Mouse (Mus musculus) embryonic facial prominence, embryonic 12.5 days (tissue): ENCODE results near the gene Cul5. TPM values are rescaled to one million over a fixed set of nuclear protein-coding genes. Genes with fewer than 3 reads are reported as not detected.

Experiments
- ATAC-seq: fragments of 200-750 bp; cut with Nextera tagmentation; 2 replicates; pipeline ENCODE4 v1.8.0; 2017; ENCODE audit not compliant: insufficient number of reproducible peaks, insufficient read depth, low FRiP score, low TSS enrichment
- H3K27ac ChIP-seq: fragments of 300-500 bp; sonication (generic); 2 replicates; pipeline ENCODE4 v1.5.1; 2016; ENCODE audit warnings: mild to moderate bottlenecking
- H3K27me3 ChIP-seq: fragments of 300-500 bp; sonication (generic); 2 replicates; pipeline ENCODE4 v1.6.1; 2016; ENCODE audit warnings: mild to moderate bottlenecking, moderate library complexity
- H3K36me3 ChIP-seq: fragments of 300-500 bp; sonication (generic); 2 replicates; pipeline ENCODE4 v1.6.1; 2016; ENCODE audit warnings: mild to moderate bottlenecking
- H3K4me1 ChIP-seq: fragments of 300-500 bp; sonication (generic); 2 replicates; pipeline ENCODE4 v1.6.1; 2016
- H3K4me2 ChIP-seq: fragments of 300-500 bp; sonication (generic); replicated peaks from 2 replicates; pipeline ENCODE4 v1.6.1; 2016; ENCODE audit warnings: mild to moderate bottlenecking, moderate library complexity
- H3K4me3 ChIP-seq: fragments of 300-500 bp; sonication (generic); 2 replicates; pipeline ENCODE4 v1.5.1; 2016; ENCODE audit warnings: mild to moderate bottlenecking
- H3K9ac ChIP-seq: fragments of 300-500 bp; sonication (generic); 2 replicates; pipeline ENCODE4 v1.6.1; 2016; ENCODE audit warnings: mild to moderate bottlenecking, moderate library complexity
- H3K9me3 ChIP-seq: fragments of 300-500 bp; sonication (generic); 2 replicates; pipeline ENCODE4 v1.6.1; 2016; ENCODE audit warnings: mild to moderate bottlenecking, moderate library complexity
- WGBS: fragments of 180-500 bp; shearing (Covaris S2); methylation state at CpG from one replicate; pipeline ENCODE4 v1.1.7; 2016; 5-methylcytosine and 5-hydroxymethylcytosine counted together
- polyA plus RNA-seq: library from polyadenylated mRNA; unstranded; fragments of >200 nt; fragmentation: Nextera tagmentation; extraction: Ambion mirVana; gene quantifications from 2 replicates; pipeline ENCODE4 v1.2.1, GENCODE M21; 2016

The Cul5 gene
- 44.0 and 45.8 TPM in 2 replicates for polyA plus RNA-seq

DNA sequence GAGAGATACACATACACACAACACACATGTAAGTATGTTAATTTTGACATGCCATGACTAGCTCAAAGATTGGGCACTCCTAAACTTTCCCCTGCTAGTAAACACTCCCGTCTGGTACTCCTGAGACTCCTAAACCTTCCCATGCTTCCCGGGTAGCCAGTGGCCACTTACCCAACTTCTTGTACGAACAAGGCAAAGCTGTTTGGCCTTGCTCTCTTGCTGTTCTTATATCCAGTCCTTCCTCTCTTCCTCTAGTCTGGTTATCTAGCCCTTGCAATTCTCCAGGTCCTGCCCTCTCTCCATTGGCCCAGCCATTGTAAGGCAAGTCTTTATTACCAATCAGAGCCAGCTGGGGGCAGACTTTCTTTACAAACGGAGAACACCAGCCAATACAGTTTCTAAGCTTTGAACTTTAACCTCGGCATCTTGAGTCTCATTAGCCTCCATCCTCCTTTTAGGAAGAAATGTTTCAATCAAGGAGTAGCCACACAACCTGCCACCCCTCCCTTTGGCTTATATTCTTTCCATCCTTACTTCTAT is at the start of gene Cul5:
Gene Cul5 (minus strand): TSS at position 335 of the 540 bp plus-strand sequence.
- Histone ChIP-seq H3K4me1 (peaks cover 16% of the 10 kb centered on the region), H3K4me2 (no peak within 1 kb of the TSS), H3K4me3 (no peak within 1 kb of the TSS), H3K27ac (no peak within 1 kb of the TSS), H3K9me3 (no peaks in the 10 kb centered on the region), H3K36me3 (no peaks in the 10 kb centered on the region), H3K9ac (no peak within 1 kb of the TSS), H3K27me3 (no peaks in the 10 kb centered on the region)
- ATAC-seq: no peak
- WGBS: 50% methylated on average over 5 of the region's 5 CpGs

DNA sequence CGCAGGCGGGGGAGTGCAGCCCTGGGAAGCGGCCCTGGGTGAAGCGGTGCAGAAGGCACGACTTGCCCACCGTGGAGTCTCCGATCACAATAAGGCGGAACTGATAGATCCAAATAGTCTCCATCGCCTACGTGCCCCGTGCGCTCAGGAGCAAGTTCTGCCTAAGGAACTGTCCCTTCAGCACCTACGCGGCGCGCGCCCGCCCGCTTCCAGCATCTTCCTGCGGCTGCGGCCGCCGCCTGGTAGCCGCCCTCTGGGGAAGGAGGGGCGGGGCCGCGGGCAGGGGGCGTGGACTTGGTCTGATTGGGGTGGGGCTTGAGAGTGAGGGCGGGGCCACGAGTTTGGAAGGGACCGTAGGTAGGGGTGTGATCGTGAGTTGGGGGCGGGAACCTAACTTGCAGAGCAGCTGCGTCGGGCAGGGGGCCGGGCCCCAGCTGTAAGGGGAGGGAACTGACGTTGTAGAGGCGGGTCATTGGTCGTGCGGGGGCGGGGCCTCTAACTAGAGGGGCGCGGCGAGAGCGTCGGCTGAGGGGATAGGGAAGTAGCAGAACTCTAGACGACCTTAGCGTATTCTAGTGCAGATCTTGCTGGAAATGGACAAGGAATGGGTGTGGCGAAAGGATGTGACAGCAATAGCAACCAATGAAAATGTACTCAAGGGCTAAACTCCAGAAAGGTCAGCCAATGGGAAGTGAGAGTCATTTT is 36.3 kb upstream of the Cul5 start, which contains the start of gene Rab39:
Gene Rab39 (minus strand): TSS at position 241 of the 705 bp plus-strand sequence.
- peak within 1 kb of the TSS; percentile 91 for H3K4me2 ChIP-seq
- no peaks in the 10 kb centered on the region for H3K36me3 ChIP-seq
- H3K4me1 ChIP-seq: 0 out of 2 replicates have a peak, but pooled peaks cover 4% of the 10 kb centered on the region
- WGBS: under 1% methylated on average over 49 of the region's 49 CpGs
- H3K27me3 ChIP-seq: no peaks in the 10 kb centered on the region
- H3K9me3 ChIP-seq: no peaks in the 10 kb centered on the region
- peak within 1 kb of the TSS; percentile 50 for H3K4me3 ChIP-seq
- no peak within 1 kb of the TSS for H3K27ac ChIP-seq
- ATAC-seq: peak; percentile 89
- no peak within 1 kb of the TSS; the same call in 1 of the 2 replicates for H3K9ac ChIP-seq

DNA sequence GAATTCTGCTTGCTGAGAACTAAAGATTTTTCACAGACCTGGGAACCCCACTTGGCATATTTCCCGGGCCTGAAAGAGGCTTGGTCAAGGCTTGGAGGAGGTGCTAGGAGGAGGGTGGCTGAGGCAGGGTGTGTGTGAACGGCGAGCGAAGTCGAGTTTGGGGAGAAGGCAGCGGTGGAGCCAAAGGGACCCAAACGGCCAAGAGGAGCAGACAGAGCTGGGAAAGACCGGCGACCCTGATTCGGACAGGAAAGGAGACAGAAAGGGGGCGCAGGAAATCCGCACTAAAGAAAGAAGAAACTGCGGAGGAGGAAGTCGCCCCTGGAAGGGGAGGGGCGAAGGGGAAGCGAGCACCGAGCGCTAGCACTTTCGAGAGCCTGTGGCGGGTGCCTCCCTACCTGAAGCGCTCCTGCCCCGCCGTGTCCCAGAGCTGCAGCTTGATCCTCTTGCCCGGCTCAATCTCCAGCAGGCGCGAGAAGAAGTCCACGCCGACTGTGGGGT is 35.7 kb upstream of the Cul5 start:
- 1% methylated on average over 28 of the region's 28 CpGs for WGBS

DNA sequence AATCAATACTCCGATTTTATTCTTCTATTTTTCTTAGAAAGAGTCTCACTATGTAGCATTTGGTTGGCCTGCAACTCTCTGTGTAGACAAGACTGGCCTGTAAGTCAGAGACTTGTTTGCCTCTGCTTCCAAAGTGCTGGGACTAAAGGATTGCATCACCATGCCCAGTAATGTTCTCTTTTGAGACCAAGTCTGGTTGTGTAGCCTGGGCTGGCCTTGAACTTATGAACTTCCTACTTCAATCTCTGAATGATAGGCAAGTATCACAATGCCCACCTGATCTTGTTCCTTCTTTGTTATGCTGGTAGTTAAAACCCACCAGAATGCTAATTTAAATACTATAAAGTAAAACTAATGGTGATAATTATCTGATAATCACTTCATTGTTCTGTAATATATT is 33.2 kb upstream of the Cul5 start:
- Histone ChIP-seq H3K4me1 (0 out of 2 replicates have a peak, but pooled peaks cover 4% of the 10 kb centered on the region), H3K9ac (no peak overlapping the region), H3K4me2 (no peak overlapping the region), H3K27me3 (no peaks in the 10 kb centered on the region), H3K36me3 (no peaks in the 10 kb centered on the region), H3K9me3 (no peaks in the 10 kb centered on the region), H3K4me3 (no peak overlapping the region), H3K27ac (no peak overlapping the region)
- ATAC-seq: no peak
- WGBS: 82% methylated on average over 1 of the region's 1 CpGs

More for the DNA sequence above, 35.7 kb upstream of the Cul5 start:
- Histone ChIP-seq H3K9me3 (no peaks in the 10 kb centered on the region), H3K27me3 (no peaks in the 10 kb centered on the region), H3K4me3 (peak overlapping the region; percentile 50), H3K4me2 (peak overlapping the region; percentile 91), H3K36me3 (no peaks in the 10 kb centered on the region), H3K27ac (no peak overlapping the region), H3K4me1 (0 out of 2 replicates have a peak, but pooled peaks cover 4% of the 10 kb centered on the region), H3K9ac (no peak overlapping the region; the same call in 1 of the 2 replicates)
- ATAC-seq: peak; percentile 64; the same call in 1 of the 2 replicates

DNA sequence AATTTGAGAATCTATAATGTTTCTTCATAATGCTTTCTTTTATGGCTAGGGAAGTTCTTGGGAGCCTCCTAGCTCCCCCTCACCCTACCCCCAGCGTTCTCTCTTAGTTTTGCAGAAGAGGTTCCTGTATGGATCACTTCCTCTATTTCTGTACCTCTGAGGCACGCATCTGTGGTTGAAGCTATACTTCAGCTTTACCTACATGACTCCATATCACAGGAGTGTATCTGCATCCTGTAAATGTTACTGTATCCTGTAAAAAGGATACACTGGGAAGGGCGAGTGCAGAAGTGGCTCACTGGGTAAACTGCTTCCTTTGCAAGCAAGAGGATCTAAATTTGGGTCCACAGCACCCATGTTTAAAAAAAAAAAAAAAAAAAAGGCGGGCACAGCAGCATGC is 30.7 kb upstream of the Cul5 start:
- H3K4me2 ChIP-seq: no peak overlapping the region
- ATAC-seq: no peak
- H3K9me3 ChIP-seq: no peaks in the 10 kb centered on the region
- H3K27me3 ChIP-seq: no peaks in the 10 kb centered on the region
- H3K36me3 ChIP-seq: no peaks in the 10 kb centered on the region
- 0 out of 2 replicates have a peak, but pooled peaks cover 3% of the 10 kb centered on the region for H3K4me1 ChIP-seq
- no peak overlapping the region for H3K4me3 ChIP-seq
- no peak overlapping the region for H3K27ac ChIP-seq
- 68% methylated on average over 4 of the region's 4 CpGs for WGBS
- no peak overlapping the region for H3K9ac ChIP-seq

DNA sequence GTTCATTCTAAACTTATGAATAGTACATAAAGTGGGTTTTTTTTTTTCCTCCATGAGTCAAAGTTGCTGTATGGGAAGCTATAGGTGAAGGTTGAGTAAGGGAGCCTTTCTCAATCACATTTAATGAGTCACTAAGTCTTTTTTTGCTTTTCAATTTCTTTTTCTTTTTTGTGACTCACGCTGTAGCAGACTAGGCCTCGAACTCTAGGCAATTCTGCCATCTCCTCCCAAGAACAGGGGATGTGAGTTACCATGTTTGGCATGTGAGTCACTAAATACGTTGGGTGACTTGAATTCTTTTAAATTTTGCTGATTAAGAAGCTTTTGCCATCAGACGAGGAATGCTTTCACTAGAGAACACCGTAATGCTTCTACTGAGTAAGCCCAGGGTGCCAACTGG is 26.0 kb upstream of the Cul5 start:
- 84% methylated on average over 5 of the region's 5 CpGs for WGBS
- H3K4me1 ChIP-seq: no peaks in the 10 kb centered on the region

DNA sequence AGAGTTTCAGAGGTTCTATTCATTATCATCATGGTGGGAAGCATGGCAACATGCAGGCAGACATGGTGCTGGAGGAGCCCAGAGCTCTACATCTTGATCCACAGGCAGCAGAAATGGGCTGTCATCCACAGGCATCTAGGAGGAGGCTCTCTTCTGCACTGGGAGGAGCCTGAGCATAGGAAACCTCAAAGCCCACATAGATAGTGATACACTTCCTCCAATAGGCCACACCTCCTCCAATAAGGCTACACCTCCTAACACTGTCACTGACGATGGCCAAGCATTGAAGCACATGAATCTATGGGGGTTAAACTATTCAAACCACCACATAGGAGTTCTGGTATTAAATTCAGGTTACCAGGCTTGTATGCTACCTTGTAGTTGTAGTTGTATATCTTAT is 23.9 kb upstream of the Cul5 start:
- H3K36me3 ChIP-seq: no peaks in the 10 kb centered on the region
- 68% methylated on average over 1 of the region's 1 CpGs for WGBS
- no peaks in the 10 kb centered on the region for H3K27me3 ChIP-seq
- no peak overlapping the region for H3K9ac ChIP-seq
- no peaks in the 10 kb centered on the region for H3K4me1 ChIP-seq
- no peak overlapping the region for H3K4me2 ChIP-seq
- H3K4me3 ChIP-seq: no peak overlapping the region
- ATAC-seq: no peak
- no peaks in the 10 kb centered on the region for H3K9me3 ChIP-seq
- no peak overlapping the region for H3K27ac ChIP-seq

More for the DNA sequence above, 26.0 kb upstream of the Cul5 start:
- Histone ChIP-seq H3K4me2 (no peak overlapping the region), H3K9me3 (no peaks in the 10 kb centered on the region), H3K27me3 (no peaks in the 10 kb centered on the region), H3K36me3 (no peaks in the 10 kb centered on the region), H3K27ac (no peak overlapping the region), H3K4me3 (no peak overlapping the region), H3K9ac (no peak overlapping the region)
- ATAC-seq: no peak

DNA sequence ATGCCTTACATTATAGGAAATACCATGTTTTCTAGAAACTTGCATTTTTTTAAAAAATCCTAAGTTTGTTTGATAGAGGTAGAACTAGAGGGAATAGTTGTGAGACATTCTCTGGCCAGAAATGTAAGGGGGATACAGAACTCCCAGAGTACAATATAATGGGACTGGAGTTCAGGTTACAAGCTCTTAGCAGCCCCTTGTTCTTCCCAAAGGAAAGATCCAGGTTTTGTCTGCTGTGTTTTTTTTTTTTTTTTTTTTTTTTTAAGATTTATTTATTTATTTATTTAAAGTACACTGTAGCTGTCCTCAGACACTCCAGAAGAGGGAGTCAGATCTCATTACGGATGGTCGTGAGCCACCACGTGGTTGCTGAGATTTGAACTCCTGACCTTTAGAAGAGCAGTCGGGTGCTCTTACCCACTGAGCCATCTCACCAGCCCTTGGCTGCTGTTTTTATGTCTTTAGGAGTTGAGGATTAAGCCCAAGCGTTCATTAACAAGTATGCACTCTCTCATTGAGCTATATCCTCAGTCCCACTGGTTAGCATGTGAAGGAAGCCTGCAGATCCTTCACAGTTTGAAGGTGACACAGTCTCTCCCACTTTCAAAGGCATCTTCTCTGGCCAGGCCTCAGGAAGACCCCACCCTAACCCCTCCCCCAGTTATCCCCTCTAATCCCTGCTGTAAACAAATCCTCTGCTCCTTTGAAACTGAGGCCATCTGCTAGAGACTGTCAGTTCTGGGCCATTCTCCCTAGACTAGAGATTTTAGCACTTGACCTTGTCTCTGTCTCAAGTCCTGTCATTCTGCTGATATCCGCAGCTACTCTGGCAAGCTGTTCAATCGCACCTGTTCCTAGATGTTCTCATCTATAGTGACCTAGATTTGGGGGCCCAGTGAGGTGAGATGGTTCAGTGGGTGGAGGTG is 22.2 kb upstream of the Cul5 start:
- WGBS: 42% methylated on average over 7 of the region's 7 CpGs
- no peak overlapping the region for H3K4me3 ChIP-seq
- no peak for ATAC-seq

DNA sequence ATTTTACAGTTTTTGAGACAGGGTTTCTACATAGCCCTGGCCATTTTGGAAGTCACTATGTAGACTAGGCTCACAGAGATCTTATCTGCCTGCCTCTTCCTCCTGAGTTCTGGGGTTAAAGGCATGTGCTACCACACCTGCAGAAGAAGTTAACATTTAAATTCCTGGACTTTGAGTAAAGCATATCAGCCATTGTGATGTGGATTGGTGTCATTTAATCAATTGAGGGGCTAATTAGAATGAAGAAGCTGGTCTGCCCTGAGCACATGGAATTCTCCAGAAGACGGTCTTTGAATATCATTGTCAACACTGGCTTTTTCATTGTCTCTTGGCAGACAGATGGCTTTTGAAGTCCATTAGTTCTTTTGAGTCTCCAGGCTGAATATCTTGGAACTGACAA is 11.0 kb upstream of the Cul5 start:
- Histone ChIP-seq H3K4me1 (no peaks in the 10 kb centered on the region), H3K27ac (no peak overlapping the region), H3K4me3 (no peak overlapping the region), H3K4me2 (no peak overlapping the region), H3K27me3 (no peaks in the 10 kb centered on the region), H3K9ac (no peak overlapping the region), H3K36me3 (no peaks in the 10 kb centered on the region), H3K9me3 (no peaks in the 10 kb centered on the region)
- 100% methylated on average over 1 of the region's 1 CpGs for WGBS
- no peak for ATAC-seq

More for the DNA sequence above, 22.2 kb upstream of the Cul5 start:
- Histone ChIP-seq H3K9ac (no peak overlapping the region), H3K9me3 (no peaks in the 10 kb centered on the region), H3K27ac (no peak overlapping the region), H3K27me3 (no peaks in the 10 kb centered on the region), H3K36me3 (no peaks in the 10 kb centered on the region), H3K4me1 (no peaks in the 10 kb centered on the region), H3K4me2 (no peak overlapping the region)

DNA sequence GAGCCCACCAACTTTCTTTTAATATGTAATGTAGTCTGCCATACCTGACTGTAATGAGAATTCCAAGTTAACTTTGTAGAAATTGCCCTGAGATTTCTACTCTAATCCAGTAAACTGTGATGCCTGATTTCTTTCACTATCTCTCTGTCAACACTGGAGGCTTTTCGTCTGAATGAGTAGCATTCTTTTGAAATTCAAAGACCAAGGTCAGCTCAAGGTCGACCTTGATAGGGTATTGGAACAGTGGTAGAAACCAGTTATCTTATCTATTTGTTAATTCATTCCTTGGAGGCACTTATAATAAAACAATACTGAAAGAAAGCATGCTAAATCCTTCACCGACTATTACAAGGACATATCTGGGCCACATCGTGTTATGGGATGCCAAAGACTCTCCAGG is 7.1 kb upstream of the Cul5 start:
- no peak overlapping the region for H3K9ac ChIP-seq
- ATAC-seq: no peak
- 67% methylated on average over 4 of the region's 4 CpGs for WGBS
- no peak overlapping the region for H3K27ac ChIP-seq
- no peaks in the 10 kb centered on the region for H3K4me1 ChIP-seq
- H3K4me2 ChIP-seq: no peak overlapping the region
- H3K9me3 ChIP-seq: no peaks in the 10 kb centered on the region
- no peak overlapping the region for H3K4me3 ChIP-seq
- H3K36me3 ChIP-seq: no peaks in the 10 kb centered on the region
- H3K27me3 ChIP-seq: no peaks in the 10 kb centered on the region

DNA sequence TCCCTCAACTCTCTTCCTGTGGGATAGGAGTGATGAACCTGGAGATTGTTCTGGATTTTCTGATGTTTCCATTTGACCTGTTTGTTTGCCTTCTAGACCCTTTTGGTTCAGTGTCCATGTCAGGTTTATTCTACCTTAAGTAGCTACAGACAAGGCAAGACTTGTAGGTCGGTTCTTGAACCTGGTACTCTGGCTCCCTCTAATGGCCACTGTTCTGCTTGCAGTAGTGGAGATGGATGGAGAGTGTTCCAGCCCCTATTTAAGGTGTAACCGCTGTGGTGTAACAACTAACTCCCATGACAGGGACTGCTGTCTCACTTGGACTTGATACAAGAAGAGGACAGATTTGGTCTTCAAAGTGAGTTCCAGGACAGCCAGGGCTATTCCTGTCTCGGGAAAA is 3.8 kb upstream of the Cul5 start:
- Histone ChIP-seq H3K4me1 (no peaks in the 10 kb centered on the region), H3K27ac (no peak overlapping the region), H3K4me2 (no peak overlapping the region), H3K4me3 (no peak overlapping the region), H3K9me3 (no peaks in the 10 kb centered on the region), H3K36me3 (no peaks in the 10 kb centered on the region), H3K27me3 (no peaks in the 10 kb centered on the region), H3K9ac (no peak overlapping the region)
- 14% methylated on average over 3 of the region's 3 CpGs for WGBS
- no peak for ATAC-seq
